Mouse (Mus musculus) heart, embryonic 11.5 days (tissue): ENCODE measurements around the gene D3Ertd254e. TPM values are rescaled to one million over a fixed set of nuclear protein-coding genes. Genes with fewer than 3 reads are reported as not detected.

ENCODE experiments used
- ATAC-seq: fragments of 200-750 bp; cut with Nextera tagmentation; replicated peaks from 2 replicates; pipeline ENCODE4 v1.8.0; 2017; ENCODE audit warnings: moderate library complexity; ENCODE audit not compliant: insufficient number of reproducible peaks, low FRiP score, low TSS enrichment
- H3K27ac ChIP-seq: fragments of 300-500 bp; sonication (generic); 2 replicates; pipeline ENCODE4 v1.5.1; 2014; ENCODE audit warnings: mild to moderate bottlenecking, low read depth, low read length
- H3K27me3 ChIP-seq: fragments of 300-500 bp; sonication (generic); 2 replicates; pipeline ENCODE4 v1.6.1; 2014; ENCODE audit warnings: mild to moderate bottlenecking, low read length, mixed read lengths; ENCODE audit not compliant: control insufficient read depth, insufficient read depth
- H3K36me3 ChIP-seq: fragments of 300-500 bp; sonication (generic); 2 replicates; pipeline ENCODE4 v1.6.1; 2014; ENCODE audit warnings: mild to moderate bottlenecking, low read length, moderate library complexity, mixed read lengths; ENCODE audit not compliant: control insufficient read depth, insufficient read depth
- H3K4me1 ChIP-seq: fragments of 300-500 bp; sonication (generic); 2 replicates; pipeline ENCODE4 v1.6.1; 2014; ENCODE audit warnings: low read length; ENCODE audit not compliant: control insufficient read depth, insufficient read depth
- H3K4me2 ChIP-seq: fragments of 300-500 bp; sonication (generic); 2 replicates; pipeline ENCODE4 v1.6.1; 2014; ENCODE audit warnings: mild to moderate bottlenecking, moderate library complexity
- H3K4me3 ChIP-seq: fragments of 300-500 bp; sonication (generic); 2 replicates; pipeline ENCODE4 v1.5.1; 2014; ENCODE audit warnings: low read depth, low read length
- H3K9ac ChIP-seq: fragments of 300-500 bp; sonication (generic); 2 replicates; pipeline ENCODE4 v1.6.1; 2014; ENCODE audit warnings: mild to moderate bottlenecking, low read depth, low read length, moderate library complexity
- H3K9me3 ChIP-seq: fragments of 300-500 bp; sonication (generic); replicated peaks from 2 replicates; pipeline ENCODE4 v1.6.1; 2016; ENCODE audit warnings: low read length; ENCODE audit not compliant: control insufficient read depth
- WGBS: fragments of 180-500 bp; shearing (Covaris S2); extraction: QIAGEN DNeasy Blood & Tissue Kit; methylation state at CpG from one replicate; pipeline ENCODE4 v1.1.7; 2014; ENCODE audit not compliant: insufficient replicate concordance; 5-methylcytosine and 5-hydroxymethylcytosine counted together
- polyA plus RNA-seq: library from polyadenylated mRNA; unstranded; fragments of >200 nt; fragmentation: Nextera tagmentation; extraction: Ambion mirVana; gene quantifications from 2 replicates; pipeline ENCODE4 v1.2.1, GENCODE M21; 2014

The D3Ertd254e gene
- polyA plus RNA-seq, 1 experiment from 2014 or later = 5.3 TPM

GRCm38 (mm10) chr3:36202932-36203331, 52.1 kb downstream of the D3Ertd254e start:
- Histone ChIP-seq H3K9ac (no peak overlapping the region), H3K27ac (no peak overlapping the region), H3K4me1 (no peaks in the 10 kb centered on the region), H3K4me3 (no peak overlapping the region), H3K4me2 (no peak overlapping the region), H3K9me3 (no peaks in the 10 kb centered on the region), H3K27me3 (no peaks in the 10 kb centered on the region), H3K36me3 (no peaks in the 10 kb centered on the region)
- 66% methylated on average over 7 of the region's 7 CpGs for WGBS
- ATAC-seq = no peak

- 70% methylated on average over 19 of the region's 19 CpGs for WGBS
- Histone ChIP-seq H3K9ac (no peak overlapping the region), H3K9me3 (no peaks in the 10 kb centered on the region), H3K4me3 (no peak overlapping the region), H3K27ac (no peak overlapping the region), H3K4me1 (no peaks in the 10 kb centered on the region), H3K36me3 (no peaks in the 10 kb centered on the region), H3K27me3 (no peaks in the 10 kb centered on the region), H3K4me2 (no peak overlapping the region)
- ATAC-seq = no peak
Observed at GRCm38 (mm10) chr3:36207520-36208264, 56.9 kb downstream of the D3Ertd254e start.

- Histone ChIP-seq H3K27ac (no peak overlapping the region), H3K9me3 (no peaks in the 10 kb centered on the region), H3K36me3 (no peaks in the 10 kb centered on the region), H3K4me3 (no peak overlapping the region), H3K4me2 (no peak overlapping the region), H3K4me1 (no peaks in the 10 kb centered on the region), H3K9ac (no peak overlapping the region), H3K27me3 (no peaks in the 10 kb centered on the region)
- 62% methylated on average over 11 of the region's 11 CpGs for WGBS
- ATAC-seq = no peak
Observed at GRCm38 (mm10) chr3:36209776-36210555, 59.1 kb downstream of the D3Ertd254e start.

- H3K9me3 ChIP-seq = no peaks in the 10 kb centered on the region
- no peak overlapping the region for H3K27ac ChIP-seq
- H3K4me3 ChIP-seq = no peak overlapping the region
- H3K27me3 ChIP-seq = no peaks in the 10 kb centered on the region
- no peak for ATAC-seq
- H3K9ac ChIP-seq = no peak overlapping the region
- no peaks in the 10 kb centered on the region for H3K4me1 ChIP-seq
- H3K36me3 ChIP-seq = no peaks in the 10 kb centered on the region
- WGBS = 56% methylated on average over 2 of the region's 2 CpGs
- H3K4me2 ChIP-seq = no peak overlapping the region
Observed at GRCm38 (mm10) chr3:36210939-36211338, 60.1 kb downstream of the D3Ertd254e start.

- H3K27ac ChIP-seq = no peak overlapping the region
- WGBS = 69% methylated on average over 4 of the region's 4 CpGs
- no peak overlapping the region for H3K4me3 ChIP-seq
- H3K9ac ChIP-seq = no peak overlapping the region
- H3K9me3 ChIP-seq = no peaks in the 10 kb centered on the region
- H3K36me3 ChIP-seq = no peaks in the 10 kb centered on the region
- H3K4me2 ChIP-seq = no peak overlapping the region
- no peaks in the 10 kb centered on the region for H3K4me1 ChIP-seq
- H3K27me3 ChIP-seq = no peaks in the 10 kb centered on the region
- ATAC-seq = no peak
Observed at GRCm38 (mm10) chr3:36212758-36213157, 61.9 kb downstream of the D3Ertd254e start.

Other genes with a start within 250 kb of the D3Ertd254e start
- gene Dcun1d1, start 213.6 kb upstream of the D3Ertd254e start, polyA plus RNA-seq = 76.9 and 86.7 TPM in 2 replicates
- 46.6 and 47.7 TPM in 2 replicates for gene Mccc1, start 150.3 kb upstream of the D3Ertd254e start, polyA plus RNA-seq
- 0.03 TPM in 2 replicates for gene Ccdc144b, start 97.5 kb upstream of the D3Ertd254e start, polyA plus RNA-seq
- gene Acad9, start 85.0 kb upstream of the D3Ertd254e start, polyA plus RNA-seq = 81.7 and 96.4 TPM in 2 replicates
- gene Qrfpr, start 71.3 kb downstream of the D3Ertd254e start, polyA plus RNA-seq = 0.14 TPM in 1 of 2 replicates, not detected in the other